Comparison of ENCODE assay signal across 17 mouse cellular contexts in genomic region chr14:119714712-119715111, GRCm38 (mm10).
DNase-seq lines count a peak whose midpoint lies in the region; TF ChIP-seq lines count a peak whose summit lies in the region.
"Had no signal": no experiment of that assay in that cellular context is flagged by ENCODE, and none has a peak within 500 bp of the region (broad histone marks: within the 10 kb centered on the region; RNA-seq: fewer than 3 reads in every experiment).

No protein-coding gene starts in this region.

- no peaks in the 10 kb centered on the region for H3K9me3 ChIP-seq in MEL (replicated peaks; ENCODE audit: insufficient read depth, low read length)

- peaks cover 0 to 5% of the 10 kb centered on the region in 2 experiments; a peak in 2 of 4 replicates for H3K36me3 ChIP-seq in MEL (ENCODE audit: control insufficient read depth in 1 of 2, insufficient read depth in 2 of 2, low read length in 2 of 2)
- H3K36me3 ChIP-seq: G1E had no signal

- TF ChIP-seq EP300 in MEL (IDR thresholded peaks at IDR 0.05; ENCODE audit: low read depth in 1 of 2, low read length in 2 of 2), result peak; percentile 77 to 87

- no peaks in the 10 kb centered on the region for H3K79me2 ChIP-seq in MEL (ENCODE audit: control insufficient read depth, insufficient read depth, low read length, poor library complexity)

- peak overlapping the region; percentile 87 for H3K27ac ChIP-seq in MEL (ENCODE audit: control insufficient read depth, low read depth, low read length)

- H3K27me3 ChIP-seq in MEL (ENCODE audit: control insufficient read depth in 1 of 2, insufficient read depth in 2 of 2, low read length in 2 of 2), result no peaks in the 10 kb centered on the region
- H3K27me3 ChIP-seq: CH12.LX, Patski had no signal

- H3K4me3 ChIP-seq in MEL (ENCODE audit: control insufficient read depth in 1 of 2, insufficient read depth in 1 of 2, low read depth in 2 of 2, low read length in 2 of 2), result no peak overlapping the region

- no peak for TF ChIP-seq RAD21 in MEL (IDR thresholded peaks at IDR 0.05; ENCODE audit: low read depth, low read length)

- peak; percentile 54 for DNase-seq in MEL (ENCODE audit: low read depth, low spot score)
- DNase-seq in heart, adult 11 months, result no peak
- DNase-seq: adrenal gland, adult 2 months; adrenal gland, adult 8-10 months; adrenal gland, postnatal 10 days; adrenal gland, postnatal 14 days; adrenal gland, postnatal 25 days; adrenal gland, postnatal 36 days; B cell, adult 2 months; cerebellum, adult 11 months; cerebellum, adult 11-12 months; cerebellum, adult 18-20 months; cerebellum, adult 2 months; cerebellum, adult 8-10 months had no signal

- no peak for TF ChIP-seq POLR2A in MEL (IDR thresholded peaks at IDR 0.05; ENCODE audit: control insufficient read depth in 1 of 2, insufficient read depth in 1 of 2, low read depth in 1 of 2, low read length in 2 of 2, poor library complexity in 1 of 2)

- peaks cover 4 to 11% of the 10 kb centered on the region in 2 experiments for H3K4me1 ChIP-seq in MEL (ENCODE audit: control insufficient read depth in 1 of 2, insufficient read depth in 2 of 2, low read length in 2 of 2)

- no peak for TF ChIP-seq CTCF in MEL (IDR thresholded peaks at IDR 0.05 in 2 of 3, conservative IDR thresholded peaks at IDR 0.05 in 1 of 3; ENCODE audit: control insufficient read depth in 1 of 3, insufficient read depth in 1 of 3, low read depth in 2 of 3, low read length in 3 of 3, poor library complexity in 1 of 3, severe bottlenecking in 1 of 3)

- H3K9ac ChIP-seq in MEL (ENCODE audit: control insufficient read depth, low read depth, low read length, poor library complexity, severe bottlenecking), result no peak overlapping the region

TF ChIP-seq in MEL, 35 proteins besides CTCF, POLR2A, EP300 and RAD21:
- TF ChIP-seq NRF1 (IDR thresholded peaks at IDR 0.05; ENCODE audit: insufficient read depth, low read depth, low read length, poor library complexity, severe bottlenecking) (no peak), USF1 (IDR thresholded peaks at IDR 0.05; ENCODE audit: low read depth, low read length) (no peak), TBP (IDR thresholded peaks at IDR 0.05; ENCODE audit: low read depth, low read length) (no peak), ELF1 (IDR thresholded peaks at IDR 0.05; ENCODE audit: low read depth, low read length) (no peak), UBTF (IDR thresholded peaks at IDR 0.05; ENCODE audit: borderline replicate concordance, insufficient read depth, low read depth, low read length) (no peak), SIN3A (IDR thresholded peaks at IDR 0.05; ENCODE audit: low read length) (0 out of 2 replicates have a peak, but pooled peaks have one; percentile 30), E2F4 (IDR thresholded peaks at IDR 0.05; ENCODE audit: borderline replicate concordance, low read depth, low read length) (no peak), ZKSCAN1 (IDR thresholded peaks at IDR 0.05; ENCODE audit: low read depth, low read length) (no peak), MAX (IDR thresholded peaks at IDR 0.05; ENCODE audit: low read length) (no peak), MYB (IDR thresholded peaks at IDR 0.05; ENCODE audit: low read depth, low read length) (peak; percentile 92), RCOR1 (IDR thresholded peaks at IDR 0.05; ENCODE audit: low read depth, low read length) (no peak), POLR2AphosphoS2 (IDR thresholded peaks at IDR 0.05; ENCODE audit: low read length) (no peak), GATA1 (IDR thresholded peaks at IDR 0.05; ENCODE audit: low read depth, low read length) (peak; percentile 67), TAL1 (IDR thresholded peaks at IDR 0.05; ENCODE audit: low read length) (no peak), TCF12 (IDR thresholded peaks at IDR 0.05; ENCODE audit: low read depth, low read length) (peak; percentile 59; the same call in 1 of the 2 replicates), GABPA (IDR thresholded peaks at IDR 0.05; ENCODE audit: low read depth, low read length) (no peak), MXI1 (IDR thresholded peaks at IDR 0.05; ENCODE audit: low read depth, low read length) (no peak), ETS1 (IDR thresholded peaks at IDR 0.05; ENCODE audit: low read depth, low read length) (peak; percentile 27; the same call in 1 of the 2 replicates), NELFE (IDR thresholded peaks at IDR 0.05; ENCODE audit: low read depth, low read length) (no peak), CHD1 (IDR thresholded peaks at IDR 0.05; ENCODE audit: low read depth, low read length) (no peak)
